Mouse (Mus musculus) embryonic facial prominence, embryonic 11.5 days (tissue): Measurements from ENCODE around the gene Map3k19. TPM values are rescaled to one million over a fixed set of nuclear protein-coding genes. Genes with fewer than 3 reads are reported as not detected.

Experiments
- ATAC-seq: fragments of 200-750 bp; cut with Nextera tagmentation; replicated peaks from 2 replicates; pipeline ENCODE4 v1.8.0; 2017; ENCODE audit warnings: low read depth; ENCODE audit not compliant: insufficient number of reproducible peaks, low FRiP score, low TSS enrichment
- DNase-seq: peaks from one replicate; pipeline ENCODE4 v3.0.0-alpha.2; 2015; ENCODE audit warnings: low spot score
- H3K27ac ChIP-seq: fragments of 300-500 bp; sonication (generic); replicated peaks from 2 replicates; pipeline ENCODE4 v1.5.1; 2014; ENCODE audit warnings: mild to moderate bottlenecking, low read depth, low read length, control low read depth
- H3K27me3 ChIP-seq: fragments of 300-500 bp; sonication (generic); 2 replicates; pipeline ENCODE4 v1.6.1; 2014; ENCODE audit warnings: mild to moderate bottlenecking, low read length, moderate library complexity, mixed read lengths; ENCODE audit not compliant: control insufficient read depth, insufficient read depth
- H3K36me3 ChIP-seq: fragments of 300-500 bp; sonication (generic); replicated peaks from 2 replicates; pipeline ENCODE4 v1.6.1; 2014; ENCODE audit warnings: low read depth, mild to moderate bottlenecking, low read length, moderate library complexity, mixed read lengths; ENCODE audit not compliant: control insufficient read depth, insufficient read depth
- H3K4me1 ChIP-seq: fragments of 300-500 bp; sonication (generic); 2 replicates; pipeline ENCODE4 v1.6.1; 2014; ENCODE audit warnings: low read length, mixed read lengths; ENCODE audit not compliant: control insufficient read depth, insufficient read depth
- H3K4me2 ChIP-seq: fragments of 300-500 bp; sonication (generic); 2 replicates; pipeline ENCODE4 v1.6.1; 2014; ENCODE audit warnings: low read depth, mild to moderate bottlenecking, control low read depth, low read length, moderate library complexity
- H3K4me3 ChIP-seq: fragments of 300-500 bp; sonication (generic); 2 replicates; pipeline ENCODE4 v1.5.1; 2014; ENCODE audit warnings: low read depth, low read length, control low read depth
- H3K9ac ChIP-seq: fragments of 300-500 bp; sonication (generic); replicated peaks from 2 replicates; pipeline ENCODE4 v1.6.1; 2014; ENCODE audit warnings: mild to moderate bottlenecking, control low read depth, low read length
- H3K9me3 ChIP-seq: fragments of 300-500 bp; sonication (generic); replicated peaks from 2 replicates; pipeline ENCODE4 v1.6.1; 2016; ENCODE audit warnings: mild to moderate bottlenecking, low read length, inconsistent platforms, mixed read lengths; ENCODE audit not compliant: control insufficient read depth
- WGBS: fragments of 180-500 bp; shearing (Covaris S2); extraction: QIAGEN DNeasy Blood & Tissue Kit; methylation state at CpG from one replicate; pipeline ENCODE4 v1.1.7; 2014; 5-methylcytosine and 5-hydroxymethylcytosine counted together
- polyA plus RNA-seq: library from polyadenylated mRNA; unstranded; fragments of >200 nt; fragmentation: Nextera tagmentation; extraction: Ambion mirVana; gene quantifications from 2 replicates; pipeline ENCODE4 v1.2.1, GENCODE M21; 2014

Gene Map3k19
- polyA plus RNA-seq, 1 experiment from 2014 or later, result not detected

GRCm38 (mm10) chr1:127776246-127776645, 78.6 kb downstream of the Map3k19 start:
- no peak overlapping the region; the same call in 1 of the 2 replicates for H3K9ac ChIP-seq
- H3K9me3 ChIP-seq, result no peaks in the 10 kb centered on the region
- no peaks in the 10 kb centered on the region for H3K36me3 ChIP-seq
- no peak overlapping the region for H3K4me3 ChIP-seq
- no peaks in the 10 kb centered on the region for H3K4me1 ChIP-seq
- 0 out of 2 replicates have a peak overlapping the region, but pooled peaks have one; percentile 4 for H3K4me2 ChIP-seq
- H3K27ac ChIP-seq, result no peak overlapping the region
- ATAC-seq (no peak), DNase-seq (no peak)
- H3K27me3 ChIP-seq, result no peaks in the 10 kb centered on the region
- 63% methylated on average over 6 of the region's 6 CpGs for WGBS

DNA sequence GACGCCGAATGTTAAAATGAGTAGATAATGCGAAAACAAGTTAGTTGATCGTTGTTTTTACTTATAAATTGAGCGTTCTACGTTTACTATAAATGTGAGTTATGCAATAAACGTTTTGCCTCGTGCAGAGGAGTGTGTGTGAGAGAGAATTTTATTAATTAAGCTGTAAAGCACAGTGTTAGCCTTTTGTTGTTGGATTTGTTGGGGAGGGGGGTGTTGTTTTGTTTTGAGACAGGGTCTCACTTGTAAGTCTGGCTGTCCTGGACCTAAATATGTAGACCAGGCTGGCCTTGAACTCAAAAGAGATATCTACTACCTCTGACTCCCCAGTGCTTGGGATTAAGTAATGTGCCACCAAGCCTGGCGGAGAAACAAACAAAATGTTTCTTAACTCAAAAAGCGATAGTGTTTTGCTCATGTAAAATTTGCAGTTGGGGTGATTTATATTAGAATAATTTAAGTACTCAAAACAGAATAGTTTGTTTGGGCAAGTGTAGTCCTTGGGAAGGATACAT, 79.6 kb downstream of the Map3k19 start:
- H3K9me3 ChIP-seq, result no peaks in the 10 kb centered on the region
- no peaks in the 10 kb centered on the region for H3K36me3 ChIP-seq
- H3K27ac ChIP-seq, result no peak overlapping the region
- H3K4me3 ChIP-seq, result peak overlapping the region; percentile 68
- H3K9ac ChIP-seq, result peak overlapping the region; percentile 52
- ATAC-seq, result no peak
- 11% methylated on average over 10 of the region's 10 CpGs for WGBS
- peak overlapping the region; percentile 60 for H3K4me2 ChIP-seq
- no peak for DNase-seq
- H3K27me3 ChIP-seq, result no peaks in the 10 kb centered on the region
- H3K4me1 ChIP-seq, result no peaks in the 10 kb centered on the region

- ATAC-seq (peak; percentile 41), DNase-seq (no peak)
- no peaks in the 10 kb centered on the region for H3K9me3 ChIP-seq
These were observed 80.3 kb downstream of the Map3k19 start for GRCm38 (mm10) chr1:127774501-127774880.

GRCm38 (mm10) chr1:127773803-127774500, 80.9 kb downstream of the Map3k19 start, which contains the start of gene Ccnt2:
Gene Ccnt2 (plus strand): TSS chr1:127774164.
- under 1% methylated on average over 62 of the region's 63 CpGs for whole genome bisulfite sequencing
- H3K9ac ChIP-seq, result peak within 1 kb of the TSS; percentile 90
- H3K36me3 ChIP-seq, result no peaks in the 10 kb centered on the region
- DNase-seq (peak; percentile 99), ATAC-seq (peak; percentile 98)
- no peaks in the 10 kb centered on the region for H3K9me3 ChIP-seq
- peak within 1 kb of the TSS; percentile 75 for H3K4me2 ChIP-seq
- H3K4me3 ChIP-seq, result peak within 1 kb of the TSS; percentile 68
- H3K27ac ChIP-seq, result peak within 1 kb of the TSS; percentile 87
- no peaks in the 10 kb centered on the region for H3K4me1 ChIP-seq
- no peaks in the 10 kb centered on the region for H3K27me3 ChIP-seq

More at GRCm38 (mm10) chr1:127774501-127774880, 80.3 kb downstream of the Map3k19 start:
- H3K4me1 ChIP-seq, result no peaks in the 10 kb centered on the region
- peak overlapping the region; percentile 87 for H3K27ac ChIP-seq
- H3K9ac ChIP-seq, result peak overlapping the region; percentile 90
- H3K4me3 ChIP-seq, result peak overlapping the region; percentile 68
- under 1% methylated on average over 31 of the region's 31 CpGs for WGBS
- H3K27me3 ChIP-seq, result no peaks in the 10 kb centered on the region
- H3K4me2 ChIP-seq, result peak overlapping the region; percentile 60
- no peaks in the 10 kb centered on the region for H3K36me3 ChIP-seq

- Histone ChIP-seq H3K27ac (peak overlapping the region; percentile 35; the same call in 1 of the 2 replicates), H3K36me3 (no peaks in the 10 kb centered on the region), H3K4me1 (no peaks in the 10 kb centered on the region), H3K4me2 (peak overlapping the region; percentile 75), H3K4me3 (peak overlapping the region; percentile 68), H3K9me3 (no peaks in the 10 kb centered on the region), H3K9ac (peak overlapping the region; percentile 77), H3K27me3 (no peaks in the 10 kb centered on the region)
- peak; percentile 27; the same call in 1 of the 2 replicates for ATAC-seq
- 2% methylated on average over 14 of the region's 14 CpGs for WGBS
- DNase-seq, result no peak
These were observed 81.5 kb downstream of the Map3k19 start for GRCm38 (mm10) chr1:127773198-127773802.

GRCm38 (mm10) chr1:127766741-127767140, 88.1 kb downstream of the Map3k19 start:
- H3K27me3 ChIP-seq, result no peaks in the 10 kb centered on the region
- no peaks in the 10 kb centered on the region for H3K4me1 ChIP-seq
- H3K27ac ChIP-seq, result no peak overlapping the region
- ATAC-seq (no peak), DNase-seq (no peak)
- no peak overlapping the region for H3K9ac ChIP-seq
- H3K4me2 ChIP-seq, result no peak overlapping the region
- H3K36me3 ChIP-seq, result no peaks in the 10 kb centered on the region
- WGBS, result 88% methylated on average over 2 of the region's 2 CpGs
- H3K9me3 ChIP-seq, result no peaks in the 10 kb centered on the region
- no peak overlapping the region for H3K4me3 ChIP-seq

DNA sequence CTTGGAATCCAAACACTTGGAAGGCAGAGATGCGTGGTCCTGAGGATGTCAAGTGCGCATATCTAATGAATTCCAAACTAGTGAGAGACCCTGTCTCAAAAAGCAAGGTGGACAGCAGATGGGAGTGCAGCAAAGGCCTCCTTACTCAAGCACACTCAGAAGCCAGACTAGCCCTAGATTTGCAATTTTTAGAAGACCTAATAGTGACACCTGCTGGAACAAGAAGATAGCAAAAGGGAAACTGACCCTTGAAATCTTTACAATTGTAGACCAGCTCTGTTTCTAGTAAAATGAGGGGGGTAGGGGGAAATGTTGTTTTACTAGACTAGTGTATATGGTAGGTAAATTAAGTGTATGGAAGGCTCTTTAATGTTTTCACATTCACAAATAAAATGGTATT, 89.4 kb downstream of the Map3k19 start:
- no peaks in the 10 kb centered on the region for H3K36me3 ChIP-seq
- WGBS, result 65% methylated on average over 2 of the region's 2 CpGs
- no peaks in the 10 kb centered on the region for H3K9me3 ChIP-seq
- no peaks in the 10 kb centered on the region for H3K27me3 ChIP-seq
- DNase-seq (peak; percentile 54), ATAC-seq (no peak)
- H3K4me3 ChIP-seq, result no peak overlapping the region
- no peak overlapping the region for H3K4me2 ChIP-seq
- no peak overlapping the region for H3K27ac ChIP-seq
- H3K9ac ChIP-seq, result no peak overlapping the region
- no peaks in the 10 kb centered on the region for H3K4me1 ChIP-seq
